Mouse (Mus musculus): ENCODE measurements around the gene Crybg3.

DNA sequence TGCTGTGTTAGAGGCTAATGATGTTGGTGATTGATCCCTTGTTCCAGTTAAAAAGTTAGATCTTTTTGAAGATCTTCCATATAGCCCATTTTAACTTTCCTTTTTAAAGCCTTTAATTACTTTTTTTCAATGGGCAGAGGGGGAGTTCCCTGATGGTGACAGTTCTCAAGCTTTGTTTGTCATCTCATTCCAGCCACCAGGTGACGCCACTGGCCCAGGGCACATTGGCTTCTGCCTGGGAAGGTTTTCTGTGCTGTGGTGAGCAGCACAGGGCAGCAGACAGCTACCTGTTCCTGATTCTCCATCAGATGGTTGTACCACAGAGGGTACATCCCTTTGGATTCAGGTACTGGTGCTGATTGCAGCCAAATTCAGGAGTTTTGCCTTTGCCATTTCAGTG lies 126.0 kb downstream of the Crybg3 start:
- TF ChIP-seq CTCF (IDR thresholded peaks at IDR 0.05; ENCODE audit: low read depth, low read length): peak; percentile 95
- no peak for TF ChIP-seq POLR2A (IDR thresholded peaks at IDR 0.05; ENCODE audit: insufficient read depth, low read length)
